Mouse (Mus musculus): ENCODE results near the gene Cyba.

DNA sequence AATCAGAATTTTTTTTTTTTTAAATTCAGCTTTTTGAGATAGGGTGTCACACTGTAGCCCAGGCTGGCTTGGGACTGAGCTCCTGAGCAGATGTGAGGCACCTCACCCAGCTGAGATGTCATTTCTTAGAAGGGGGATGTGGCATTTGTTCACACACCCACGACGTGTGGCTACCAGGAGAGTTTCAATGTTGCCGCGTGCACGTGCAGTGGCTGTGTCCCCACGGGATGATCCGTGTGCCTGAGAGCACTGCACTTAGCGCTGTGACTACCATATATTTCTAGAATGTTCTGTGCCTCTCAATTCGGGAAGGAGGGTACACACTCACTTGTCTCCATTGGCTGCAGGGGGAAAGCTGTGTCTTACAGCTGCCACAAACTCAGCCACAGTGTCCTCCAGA, 3.4 kb upstream of the Cyba start:
- TF ChIP-seq CTCF (conservative IDR thresholded peaks at IDR 0.05; ENCODE audit: insufficient read depth, insufficient read length, low read depth, low read length): no peak
- TF ChIP-seq POLR2A (IDR thresholded peaks at IDR 0.05; ENCODE audit: low read depth, low read length): no peak

Measured in kidney, adult 2 months (tissue).